Mouse (Mus musculus): ENCODE measurements around the gene Slc11a2. TPM values are rescaled to one million over a fixed set of nuclear protein-coding genes. Genes with fewer than 3 reads are reported as not detected.

The Slc11a2 gene
- polyA plus RNA-seq, 1 experiment from 2014 or later, result 51.2 TPM

- H3K9ac ChIP-seq (ENCODE audit: low read depth, low read length), result no peak overlapping the region
- WGBS, result 79% methylated on average over 4 of the region's 4 CpGs
- no peak overlapping the region for H3K4me3 ChIP-seq (ENCODE audit: low read depth, low read length)
- no peak overlapping the region for H3K27ac ChIP-seq (ENCODE audit: low read depth, low read length)
- H3K36me3 ChIP-seq (ENCODE audit: control insufficient read depth, insufficient read depth, low read length), result no peaks in the 10 kb centered on the region
- peaks cover 5% of the 10 kb centered on the region for H3K4me1 ChIP-seq (replicated peaks; ENCODE audit: control insufficient read depth, insufficient read depth, low read length)
- no peak for DNase-seq (ENCODE audit: low spot score)
- no peaks in the 10 kb centered on the region for H3K9me3 ChIP-seq (ENCODE audit: control insufficient read depth, low read length)
- H3K27me3 ChIP-seq (replicated peaks; ENCODE audit: control insufficient read depth, insufficient read depth, low read length), result no peaks in the 10 kb centered on the region
- H3K4me2 ChIP-seq, result no peak overlapping the region
- no peak for ATAC-seq (replicated peaks; ENCODE audit: low FRiP score)
Observed at GRCm38 (mm10) chr15:100448572-100448971, 23.7 kb upstream of the Slc11a2 start.

- Histone ChIP-seq H3K36me3 (ENCODE audit: control insufficient read depth, insufficient read depth, low read length) (no peaks in the 10 kb centered on the region), H3K4me3 (ENCODE audit: low read depth, low read length) (no peak overlapping the region), H3K4me1 (replicated peaks; ENCODE audit: control insufficient read depth, insufficient read depth, low read length) (peaks cover 8% of the 10 kb centered on the region), H3K9me3 (ENCODE audit: control insufficient read depth, low read length) (no peaks in the 10 kb centered on the region), H3K27ac (ENCODE audit: low read depth, low read length) (no peak overlapping the region), H3K9ac (ENCODE audit: low read depth, low read length) (no peak overlapping the region), H3K4me2 (no peak overlapping the region), H3K27me3 (replicated peaks; ENCODE audit: control insufficient read depth, insufficient read depth, low read length) (no peaks in the 10 kb centered on the region)
- ATAC-seq (replicated peaks; ENCODE audit: low FRiP score) (no peak), DNase-seq (ENCODE audit: low spot score) (no peak)
- WGBS, result 43% methylated on average over 2 of the region's 2 CpGs
Observed at GRCm38 (mm10) chr15:100446887-100447286, 22.0 kb upstream of the Slc11a2 start.

- ATAC-seq (replicated peaks; ENCODE audit: low FRiP score), result peak; percentile 94
- H3K4me1 ChIP-seq (replicated peaks; ENCODE audit: control insufficient read depth, insufficient read depth, low read length), result peaks cover 8% of the 10 kb centered on the region; the same call in 1 of the 2 replicates
Observed at GRCm38 (mm10) chr15:100443126-100443922, 18.5 kb upstream of the Slc11a2 start.

GRCm38 (mm10) chr15:100436518-100436917, 11.6 kb upstream of the Slc11a2 start:
- no peak for ATAC-seq (replicated peaks; ENCODE audit: low FRiP score)
- WGBS, result 68% methylated on average over 10 of the region's 10 CpGs
- H3K36me3 ChIP-seq (ENCODE audit: control insufficient read depth, insufficient read depth, low read length), result no peaks in the 10 kb centered on the region
- no peaks in the 10 kb centered on the region for H3K27me3 ChIP-seq (replicated peaks; ENCODE audit: control insufficient read depth, insufficient read depth, low read length)
- H3K9ac ChIP-seq (ENCODE audit: low read depth, low read length), result no peak overlapping the region
- H3K4me3 ChIP-seq (ENCODE audit: low read depth, low read length), result no peak overlapping the region
- H3K9me3 ChIP-seq (ENCODE audit: control insufficient read depth, low read length), result no peaks in the 10 kb centered on the region
- H3K4me2 ChIP-seq, result no peak overlapping the region
- peaks cover 6% of the 10 kb centered on the region for H3K4me1 ChIP-seq (replicated peaks; ENCODE audit: control insufficient read depth, insufficient read depth, low read length)
- DNase-seq (ENCODE audit: low spot score), result no peak
- no peak overlapping the region for H3K27ac ChIP-seq (ENCODE audit: low read depth, low read length)

More at GRCm38 (mm10) chr15:100443126-100443922, 18.5 kb upstream of the Slc11a2 start:
- no peaks in the 10 kb centered on the region for H3K36me3 ChIP-seq (ENCODE audit: control insufficient read depth, insufficient read depth, low read length)
- H3K27me3 ChIP-seq (replicated peaks; ENCODE audit: control insufficient read depth, insufficient read depth, low read length), result no peaks in the 10 kb centered on the region
- peak overlapping the region; percentile 68 for H3K4me2 ChIP-seq
- peak overlapping the region; percentile 50 for H3K4me3 ChIP-seq (ENCODE audit: low read depth, low read length)
- peak; percentile 79 for DNase-seq (ENCODE audit: low spot score)
- 1% methylated on average over 22 of the region's 31 CpGs for WGBS
- H3K9me3 ChIP-seq (ENCODE audit: control insufficient read depth, low read length), result no peaks in the 10 kb centered on the region
- peak overlapping the region; percentile 49 for H3K27ac ChIP-seq (ENCODE audit: low read depth, low read length)
- H3K9ac ChIP-seq (ENCODE audit: low read depth, low read length), result peak overlapping the region; percentile 62

- Histone ChIP-seq H3K4me1 (replicated peaks; ENCODE audit: control insufficient read depth, insufficient read depth, low read length) (peaks cover 6% of the 10 kb centered on the region), H3K4me3 (ENCODE audit: low read depth, low read length) (no peak overlapping the region), H3K36me3 (ENCODE audit: control insufficient read depth, insufficient read depth, low read length) (no peaks in the 10 kb centered on the region), H3K9ac (ENCODE audit: low read depth, low read length) (no peak overlapping the region), H3K4me2 (no peak overlapping the region), H3K27me3 (replicated peaks; ENCODE audit: control insufficient read depth, insufficient read depth, low read length) (no peaks in the 10 kb centered on the region), H3K9me3 (ENCODE audit: control insufficient read depth, low read length) (no peaks in the 10 kb centered on the region), H3K27ac (ENCODE audit: low read depth, low read length) (no peak overlapping the region)
- no peak for ATAC-seq (replicated peaks; ENCODE audit: low FRiP score)
- WGBS, result 61% methylated on average over 4 of the region's 4 CpGs
- DNase-seq (ENCODE audit: low spot score), result no peak
Observed at GRCm38 (mm10) chr15:100436112-100436511, 11.2 kb upstream of the Slc11a2 start.

GRCm38 (mm10) chr15:100433234-100433633, 8.4 kb upstream of the Slc11a2 start:
- Histone ChIP-seq H3K27ac (ENCODE audit: low read depth, low read length) (no peak overlapping the region), H3K9ac (ENCODE audit: low read depth, low read length) (no peak overlapping the region), H3K36me3 (ENCODE audit: control insufficient read depth, insufficient read depth, low read length) (no peaks in the 10 kb centered on the region), H3K4me3 (ENCODE audit: low read depth, low read length) (no peak overlapping the region), H3K4me1 (replicated peaks; ENCODE audit: control insufficient read depth, insufficient read depth, low read length) (peaks cover 6% of the 10 kb centered on the region), H3K9me3 (ENCODE audit: control insufficient read depth, low read length) (no peaks in the 10 kb centered on the region), H3K4me2 (no peak overlapping the region), H3K27me3 (replicated peaks; ENCODE audit: control insufficient read depth, insufficient read depth, low read length) (no peaks in the 10 kb centered on the region)
- ATAC-seq (replicated peaks; ENCODE audit: low FRiP score), result peak; percentile 79
- no peak for DNase-seq (ENCODE audit: low spot score)
- 43% methylated on average over 4 of the region's 4 CpGs for WGBS

GRCm38 (mm10) chr15:100429959-100430565, 5.2 kb upstream of the Slc11a2 start:
- no peak overlapping the region for H3K4me3 ChIP-seq (ENCODE audit: low read depth, low read length)
- no peaks in the 10 kb centered on the region for H3K36me3 ChIP-seq (ENCODE audit: control insufficient read depth, insufficient read depth, low read length)
- peaks cover 6% of the 10 kb centered on the region for H3K4me1 ChIP-seq (replicated peaks; ENCODE audit: control insufficient read depth, insufficient read depth, low read length)
- H3K27me3 ChIP-seq (replicated peaks; ENCODE audit: control insufficient read depth, insufficient read depth, low read length), result peaks cover 5% of the 10 kb centered on the region
- H3K27ac ChIP-seq (ENCODE audit: low read depth, low read length), result no peak overlapping the region
- DNase-seq (ENCODE audit: low spot score) (no peak), ATAC-seq (replicated peaks; ENCODE audit: low FRiP score) (no peak)
- no peak overlapping the region for H3K9ac ChIP-seq (ENCODE audit: low read depth, low read length)
- 68% methylated on average over 11 of the region's 11 CpGs for whole genome bisulfite sequencing
- H3K9me3 ChIP-seq (ENCODE audit: control insufficient read depth, low read length), result no peaks in the 10 kb centered on the region
- no peak overlapping the region for H3K4me2 ChIP-seq

GRCm38 (mm10) chr15:100428296-100428905, 3.5 kb upstream of the Slc11a2 start:
- Histone ChIP-seq H3K9me3 (ENCODE audit: control insufficient read depth, low read length) (no peaks in the 10 kb centered on the region), H3K27me3 (replicated peaks; ENCODE audit: control insufficient read depth, insufficient read depth, low read length) (peaks cover 13% of the 10 kb centered on the region), H3K4me1 (replicated peaks; ENCODE audit: control insufficient read depth, insufficient read depth, low read length) (peaks cover 11% of the 10 kb centered on the region), H3K4me3 (ENCODE audit: low read depth, low read length) (no peak overlapping the region), H3K27ac (ENCODE audit: low read depth, low read length) (no peak overlapping the region), H3K36me3 (ENCODE audit: control insufficient read depth, insufficient read depth, low read length) (no peaks in the 10 kb centered on the region), H3K9ac (ENCODE audit: low read depth, low read length) (no peak overlapping the region), H3K4me2 (no peak overlapping the region)
- DNase-seq (ENCODE audit: low spot score), result no peak
- 79% methylated on average over 13 of the region's 13 CpGs for WGBS
- no peak for ATAC-seq (replicated peaks; ENCODE audit: low FRiP score)
